ENCODE assay signal across 7 mouse cellular contexts in genomic region chr6:108828872-108829271, GRCm38 (mm10). TPM values are rescaled to one million over a fixed set of nuclear protein-coding genes. Genes with fewer than 3 reads are reported as not detected.
A peak's percentile ranks its signal among the peaks of the same experiment; 100 is the strongest.
DNase-seq lines count a peak whose midpoint lies in the region; ATAC-seq and TF ChIP-seq lines count a peak whose summit lies in the region.

No protein-coding gene starts in this region.

- ATAC-seq in kidney, embryonic 15.5 days (replicated peaks; ENCODE audit: low FRiP score), result peak; percentile 43

- peak overlapping the region; percentile 94 for H3K9ac ChIP-seq in kidney, embryonic 15.5 days

- H3K4me1 ChIP-seq in brown adipose tissue, adult 24 weeks (ENCODE audit: control insufficient read depth, insufficient read depth, insufficient read length, low read length), result peaks cover 18% of the 10 kb centered on the region
- peaks cover 19% of the 10 kb centered on the region for H3K4me1 ChIP-seq in kidney, embryonic 15.5 days
- peaks cover 33% of the 10 kb centered on the region for H3K4me1 ChIP-seq in spleen, adult 2 months (ENCODE audit: control insufficient read depth, insufficient read depth, insufficient read length)

- H3K4me2 ChIP-seq in kidney, embryonic 15.5 days, result peak overlapping the region; percentile 75

- H3K36me3 ChIP-seq in kidney, embryonic 15.5 days, result peaks cover 7% of the 10 kb centered on the region; the same call in 1 of the 2 replicates
- no peaks in the 10 kb centered on the region for H3K36me3 ChIP-seq in spleen, adult 2 months (ENCODE audit: control insufficient read depth, insufficient read depth, low read length)

- DNase-seq in urinary bladder, postnatal 14 days (ENCODE audit: low spot score), result peak; percentile 23
- DNase-seq in urinary bladder, adult 18-20 months (ENCODE audit: low spot score in 2 of 2), result no peak
- DNase-seq in gastrocnemius, postnatal 4 days (ENCODE audit: low spot score in 2 of 2), result peak; percentile 25 to 47
- DNase-seq in lung, postnatal 14 days, result peak; percentile 43
- DNase-seq in spleen, adult 2 months (ENCODE audit: low read depth in 1 of 2, low spot score in 2 of 2), result no peak

- TF ChIP-seq POLR2A in spleen, adult 2 months (IDR thresholded peaks at IDR 0.05; ENCODE audit: low read depth, low read length), result no peak

- peak overlapping the region; percentile 76 for H3K4me3 ChIP-seq in brown adipose tissue, adult 24 weeks (ENCODE audit: insufficient read depth, low read depth, low read length)
- H3K4me3 ChIP-seq in kidney, embryonic 15.5 days (replicated peaks), result peak overlapping the region; percentile 97
- H3K4me3 ChIP-seq in spleen, adult 2 months (ENCODE audit: extremely low read depth, insufficient read depth, insufficient read length), result peak overlapping the region; percentile 99

- TF ChIP-seq CTCF in spleen, adult 2 months (IDR thresholded peaks at IDR 0.05; ENCODE audit: extremely low read depth, insufficient read depth, insufficient read length, insufficient replicate concordance), result no peak

- no peaks in the 10 kb centered on the region for H3K9me3 ChIP-seq in kidney, embryonic 15.5 days (replicated peaks)

- H3K27me3 ChIP-seq in kidney, embryonic 15.5 days, result no peaks in the 10 kb centered on the region
- H3K27me3 ChIP-seq in spleen, adult 2 months (ENCODE audit: control insufficient read depth, insufficient read depth, low read length), result no peaks in the 10 kb centered on the region

- WGBS in kidney, embryonic 15.5 days, result under 1% methylated on average over 56 of the region's 56 CpGs
- WGBS in spleen, adult 2 months, result under 1% methylated on average over 56 of the region's 56 CpGs

- H3K27ac ChIP-seq in brown adipose tissue, adult 24 weeks (replicated peaks; ENCODE audit: low read depth, low read length), result peak overlapping the region; percentile 62
- H3K27ac ChIP-seq in kidney, embryonic 15.5 days, result peak overlapping the region; percentile 90
- peak overlapping the region; percentile 95 for H3K27ac ChIP-seq in spleen, adult 2 months (ENCODE audit: insufficient read depth, low read length)

RNA-seq across cellular contexts. Expression of gene Edem1, which starts 0.4 kb away (rescaled TPM):
- polyA plus RNA-seq in brown adipose tissue, adult 24 weeks (2012; ENCODE audit: insufficient read depth, insufficient read length, missing spikeins), result 25.6 and 41.9 TPM in 2 replicates
- 10 to 100 TPM; 24.3 to 27.1 TPM for total RNA-seq in gastrocnemius, postnatal 4 days (2021)
- polyA plus RNA-seq in kidney, embryonic 15.5 days (2015; fragmentation: Nextera tagmentation; extraction: Ambion mirVana), result 25.1 TPM in 2 replicates
- polyA plus RNA-seq in spleen, adult 2 months (2012; rRNA removed), result 24.7 and 32.4 TPM in 2 replicates

RNA-seq across cellular contexts. Expression of gene Arl8b, which starts 46.0 kb away (rescaled TPM):
- polyA plus RNA-seq in brown adipose tissue, adult 24 weeks (2012; ENCODE audit: insufficient read depth, insufficient read length, missing spikeins), result 66.3 and 96.4 TPM in 2 replicates
- 10 to 100 TPM; 65.0 to 68.3 TPM for total RNA-seq in gastrocnemius, postnatal 4 days (2021)
- 78.9 and 79.7 TPM in 2 replicates for polyA plus RNA-seq in kidney, embryonic 15.5 days (2015; fragmentation: Nextera tagmentation; extraction: Ambion mirVana)
- 7.0 and 9.2 TPM in 2 replicates for polyA plus RNA-seq in spleen, adult 2 months (2012; rRNA removed)

Comparison
In these comparisons a context has a peak if more than half of its experiments do, and no peak if none do; other contexts are left out.
1. DNase-seq: peak in urinary bladder, postnatal 14 days (single experiment), gastrocnemius, postnatal 4 days (2 of 2) and lung, postnatal 14 days (single experiment); none in urinary bladder, adult 18-20 months (0 of 2) and spleen, adult 2 months (0 of 2).
2. Peak in every context shown above with its lines, with median percentiles within 50 percentile points of each other: H3K27ac ChIP-seq and H3K4me3 ChIP-seq.